Mouse (Mus musculus): ENCODE measurements at regions not wholly inside any gene's neighbourhood (a gene's known extent, or its start where the extent isn't known, plus 50 kb on each side); places are given as distances from the start of the nearest gene placed in this dataset.

GRCm38 (mm10) chr11:18451271-18451670, 497.6 kb upstream of the Etaa1 start:
- WGBS = 52% methylated on average over 3 of the region's 3 CpGs
- no peaks in the 10 kb centered on the region for H3K36me3 ChIP-seq

GRCm38 (mm10) chr11:18448879-18449278, 495.2 kb upstream of the Etaa1 start:
- Histone ChIP-seq H3K4me2 (no peak overlapping the region), H3K27ac (no peak overlapping the region), H3K9ac (no peak overlapping the region), H3K36me3 (no peaks in the 10 kb centered on the region), H3K4me1 (replicated peaks) (no peaks in the 10 kb centered on the region), H3K9me3 (replicated peaks) (no peaks in the 10 kb centered on the region), H3K4me3 (no peak overlapping the region), H3K27me3 (no peaks in the 10 kb centered on the region)
- ATAC-seq (replicated peaks; ENCODE audit: insufficient number of reproducible peaks, insufficient read depth, low FRiP score, low read depth) = no peak
- 73% methylated on average over 1 of the region's 1 CpGs for WGBS

More at GRCm38 (mm10) chr11:18451271-18451670, 497.6 kb upstream of the Etaa1 start:
- H3K9me3 ChIP-seq (replicated peaks) = no peaks in the 10 kb centered on the region
- H3K4me3 ChIP-seq = no peak overlapping the region
- H3K9ac ChIP-seq = no peak overlapping the region
- no peak overlapping the region for H3K27ac ChIP-seq
- no peak overlapping the region for H3K4me2 ChIP-seq
- H3K27me3 ChIP-seq = no peaks in the 10 kb centered on the region
- no peak for ATAC-seq (replicated peaks; ENCODE audit: insufficient number of reproducible peaks, insufficient read depth, low FRiP score, low read depth)
- no peaks in the 10 kb centered on the region for H3K4me1 ChIP-seq (replicated peaks)

GRCm38 (mm10) chr11:18444600-18444999, 490.9 kb upstream of the Etaa1 start:
- H3K27me3 ChIP-seq = no peaks in the 10 kb centered on the region
- no peaks in the 10 kb centered on the region for H3K36me3 ChIP-seq
- H3K27ac ChIP-seq = no peak overlapping the region
- ATAC-seq (replicated peaks; ENCODE audit: insufficient number of reproducible peaks, insufficient read depth, low FRiP score, low read depth) = no peak
- no peak overlapping the region for H3K4me3 ChIP-seq
- H3K4me1 ChIP-seq (replicated peaks) = no peaks in the 10 kb centered on the region
- H3K4me2 ChIP-seq = no peak overlapping the region
- H3K9me3 ChIP-seq (replicated peaks) = no peaks in the 10 kb centered on the region
- WGBS = 70% methylated on average over 8 of the region's 8 CpGs
- no peak overlapping the region for H3K9ac ChIP-seq

- H3K9ac ChIP-seq = no peak overlapping the region
- H3K4me1 ChIP-seq (replicated peaks) = no peaks in the 10 kb centered on the region
- no peaks in the 10 kb centered on the region for H3K27me3 ChIP-seq
- H3K4me2 ChIP-seq = no peak overlapping the region
- 61% methylated on average over 5 of the region's 5 CpGs for WGBS
- no peak overlapping the region for H3K27ac ChIP-seq
- H3K4me3 ChIP-seq = no peak overlapping the region
- H3K36me3 ChIP-seq = no peaks in the 10 kb centered on the region
- H3K9me3 ChIP-seq (replicated peaks) = no peaks in the 10 kb centered on the region
- no peak for ATAC-seq (replicated peaks; ENCODE audit: insufficient number of reproducible peaks, insufficient read depth, low FRiP score, low read depth)
Observed at GRCm38 (mm10) chr11:18444101-18444500, 490.4 kb upstream of the Etaa1 start.

GRCm38 (mm10) chr11:18443156-18443555, 489.5 kb upstream of the Etaa1 start:
- ATAC-seq (replicated peaks; ENCODE audit: insufficient number of reproducible peaks, insufficient read depth, low FRiP score, low read depth) = no peak
- Histone ChIP-seq H3K4me3 (no peak overlapping the region), H3K27me3 (no peaks in the 10 kb centered on the region), H3K9ac (no peak overlapping the region), H3K9me3 (replicated peaks) (no peaks in the 10 kb centered on the region), H3K4me1 (replicated peaks) (no peaks in the 10 kb centered on the region), H3K27ac (no peak overlapping the region), H3K4me2 (no peak overlapping the region), H3K36me3 (no peaks in the 10 kb centered on the region)
- WGBS = 77% methylated on average over 2 of the region's 2 CpGs

- Histone ChIP-seq H3K9me3 (replicated peaks) (no peaks in the 10 kb centered on the region), H3K27ac (no peak overlapping the region), H3K4me2 (no peak overlapping the region), H3K36me3 (no peaks in the 10 kb centered on the region), H3K4me3 (no peak overlapping the region), H3K27me3 (no peaks in the 10 kb centered on the region), H3K9ac (no peak overlapping the region), H3K4me1 (replicated peaks) (no peaks in the 10 kb centered on the region)
- no peak for ATAC-seq (replicated peaks; ENCODE audit: insufficient number of reproducible peaks, insufficient read depth, low FRiP score, low read depth)
- 53% methylated on average over 6 of the region's 6 CpGs for WGBS
Observed at GRCm38 (mm10) chr11:18437834-18438611, 484.3 kb upstream of the Etaa1 start.

GRCm38 (mm10) chr11:18421076-18421475, 467.4 kb upstream of the Etaa1 start:
- Histone ChIP-seq H3K9me3 (replicated peaks) (no peaks in the 10 kb centered on the region), H3K4me3 (no peak overlapping the region), H3K27ac (no peak overlapping the region), H3K27me3 (no peaks in the 10 kb centered on the region), H3K4me2 (no peak overlapping the region), H3K36me3 (no peaks in the 10 kb centered on the region), H3K4me1 (replicated peaks) (no peaks in the 10 kb centered on the region), H3K9ac (no peak overlapping the region)
- no peak for ATAC-seq (replicated peaks; ENCODE audit: insufficient number of reproducible peaks, insufficient read depth, low FRiP score, low read depth)
- WGBS = 78% methylated on average over 3 of the region's 3 CpGs

- ATAC-seq (replicated peaks; ENCODE audit: insufficient number of reproducible peaks, insufficient read depth, low FRiP score, low read depth) = no peak
- Histone ChIP-seq H3K4me2 (no peak overlapping the region), H3K9me3 (replicated peaks) (no peaks in the 10 kb centered on the region), H3K4me3 (no peak overlapping the region), H3K36me3 (no peaks in the 10 kb centered on the region), H3K27me3 (no peaks in the 10 kb centered on the region), H3K27ac (no peak overlapping the region), H3K9ac (no peak overlapping the region), H3K4me1 (replicated peaks) (no peaks in the 10 kb centered on the region)
- WGBS = 79% methylated on average over 1 of the region's 1 CpGs
Observed at GRCm38 (mm10) chr11:18413769-18414168, 460.1 kb upstream of the Etaa1 start.

GRCm38 (mm10) chr11:18408071-18408752, 454.5 kb upstream of the Etaa1 start:
- Histone ChIP-seq H3K9ac (no peak overlapping the region), H3K4me2 (no peak overlapping the region), H3K9me3 (replicated peaks) (no peaks in the 10 kb centered on the region), H3K4me1 (replicated peaks) (no peaks in the 10 kb centered on the region), H3K27me3 (no peaks in the 10 kb centered on the region), H3K36me3 (no peaks in the 10 kb centered on the region), H3K4me3 (no peak overlapping the region), H3K27ac (no peak overlapping the region)
- ATAC-seq (replicated peaks; ENCODE audit: insufficient number of reproducible peaks, insufficient read depth, low FRiP score, low read depth) = no peak
- 71% methylated on average over 8 of the region's 8 CpGs for WGBS

- Histone ChIP-seq H3K27ac (no peak overlapping the region), H3K4me2 (no peak overlapping the region), H3K36me3 (no peaks in the 10 kb centered on the region), H3K9ac (no peak overlapping the region), H3K27me3 (no peaks in the 10 kb centered on the region), H3K4me1 (replicated peaks) (no peaks in the 10 kb centered on the region), H3K9me3 (replicated peaks) (no peaks in the 10 kb centered on the region), H3K4me3 (no peak overlapping the region)
- ATAC-seq (replicated peaks; ENCODE audit: insufficient number of reproducible peaks, insufficient read depth, low FRiP score, low read depth) = no peak
- WGBS = 61% methylated on average over 4 of the region's 4 CpGs
Observed at GRCm38 (mm10) chr11:18399561-18399960, 445.9 kb upstream of the Etaa1 start.

- no peak overlapping the region for H3K9ac ChIP-seq
- H3K4me1 ChIP-seq (replicated peaks) = no peaks in the 10 kb centered on the region
- H3K9me3 ChIP-seq (replicated peaks) = no peaks in the 10 kb centered on the region
- ATAC-seq (replicated peaks; ENCODE audit: insufficient number of reproducible peaks, insufficient read depth, low FRiP score, low read depth) = no peak
- 77% methylated on average over 6 of the region's 6 CpGs for WGBS
- no peak overlapping the region for H3K27ac ChIP-seq
- H3K27me3 ChIP-seq = no peaks in the 10 kb centered on the region
- no peaks in the 10 kb centered on the region for H3K36me3 ChIP-seq
- H3K4me2 ChIP-seq = no peak overlapping the region
- no peak overlapping the region for H3K4me3 ChIP-seq
Observed at GRCm38 (mm10) chr11:18396397-18396796, 442.7 kb upstream of the Etaa1 start.

GRCm38 (mm10) chr11:18395631-18396030, 442.0 kb upstream of the Etaa1 start:
- ATAC-seq (replicated peaks; ENCODE audit: insufficient number of reproducible peaks, insufficient read depth, low FRiP score, low read depth) = no peak
- WGBS = 57% methylated on average over 4 of the region's 4 CpGs
- no peak overlapping the region for H3K4me3 ChIP-seq
- H3K27ac ChIP-seq = no peak overlapping the region
- H3K9ac ChIP-seq = no peak overlapping the region
- no peaks in the 10 kb centered on the region for H3K36me3 ChIP-seq
- no peaks in the 10 kb centered on the region for H3K27me3 ChIP-seq
- H3K9me3 ChIP-seq (replicated peaks) = no peaks in the 10 kb centered on the region
- H3K4me1 ChIP-seq (replicated peaks) = no peaks in the 10 kb centered on the region
- no peak overlapping the region for H3K4me2 ChIP-seq
